Mouse (Mus musculus): ENCODE results near the gene Rnaseh2b. TPM values are rescaled to one million over a fixed set of nuclear protein-coding genes. Genes with fewer than 3 reads are reported as not detected.

Gene Rnaseh2b
- polyA plus RNA-seq, 1 experiment from 2014 or later = 56.1 TPM

GRCm38 (mm10) chr14:62355201-62355600 lies 62.8 kb downstream of the Rnaseh2b start:
- H3K9me3 ChIP-seq (ENCODE audit: control insufficient read depth) = no peaks in the 10 kb centered on the region
- H3K27me3 ChIP-seq (replicated peaks; ENCODE audit: control insufficient read depth, insufficient read depth, low read length) = no peaks in the 10 kb centered on the region
- H3K4me1 ChIP-seq (replicated peaks; ENCODE audit: control insufficient read depth, insufficient read depth, low read length) = no peaks in the 10 kb centered on the region
- no peak overlapping the region for H3K4me3 ChIP-seq (ENCODE audit: low read depth, low read length)
- H3K36me3 ChIP-seq (ENCODE audit: control insufficient read depth, insufficient read depth) = peaks cover 7% of the 10 kb centered on the region; the same call in 1 of the 2 replicates
- TF ChIP-seq CTCF (IDR thresholded peaks at IDR 0.05; ENCODE audit: low read depth) = no peak
- WGBS = 87% methylated on average over 7 of the region's 7 CpGs
- no peak for ATAC-seq
- H3K9ac ChIP-seq (ENCODE audit: low read depth, low read length) = no peak overlapping the region
- no peak overlapping the region for H3K27ac ChIP-seq (ENCODE audit: low read depth, low read length)
- H3K4me2 ChIP-seq (replicated peaks; ENCODE audit: low read depth) = no peak overlapping the region

- H3K36me3 ChIP-seq (ENCODE audit: control insufficient read depth, insufficient read depth) = peaks cover 17% of the 10 kb centered on the region
- no peak overlapping the region for H3K4me2 ChIP-seq (replicated peaks; ENCODE audit: low read depth)
- TF ChIP-seq CTCF (IDR thresholded peaks at IDR 0.05; ENCODE audit: low read depth) = no peak
- H3K27ac ChIP-seq (ENCODE audit: low read depth, low read length) = no peak overlapping the region
- 45% methylated on average over 8 of the region's 8 CpGs for WGBS
- H3K4me1 ChIP-seq (replicated peaks; ENCODE audit: control insufficient read depth, insufficient read depth, low read length) = no peaks in the 10 kb centered on the region
- no peak for ATAC-seq
- no peaks in the 10 kb centered on the region for H3K9me3 ChIP-seq (ENCODE audit: control insufficient read depth)
- no peaks in the 10 kb centered on the region for H3K27me3 ChIP-seq (replicated peaks; ENCODE audit: control insufficient read depth, insufficient read depth, low read length)
- H3K9ac ChIP-seq (ENCODE audit: low read depth, low read length) = no peak overlapping the region
- no peak overlapping the region for H3K4me3 ChIP-seq (ENCODE audit: low read depth, low read length)
Observed at GRCm38 (mm10) chr14:62361263-62361980, 69.0 kb downstream of the Rnaseh2b start.

GRCm38 (mm10) chr14:62363774-62364173 lies 71.4 kb downstream of the Rnaseh2b start:
- WGBS = 91% methylated on average over 2 of the region's 2 CpGs
- H3K9me3 ChIP-seq (ENCODE audit: control insufficient read depth) = no peaks in the 10 kb centered on the region
- no peak overlapping the region for H3K9ac ChIP-seq (ENCODE audit: low read depth, low read length)
- TF ChIP-seq CTCF (IDR thresholded peaks at IDR 0.05; ENCODE audit: low read depth) = no peak
- H3K36me3 ChIP-seq (ENCODE audit: control insufficient read depth, insufficient read depth) = peaks cover 17% of the 10 kb centered on the region
- no peaks in the 10 kb centered on the region for H3K4me1 ChIP-seq (replicated peaks; ENCODE audit: control insufficient read depth, insufficient read depth, low read length)
- no peaks in the 10 kb centered on the region for H3K27me3 ChIP-seq (replicated peaks; ENCODE audit: control insufficient read depth, insufficient read depth, low read length)
- no peak overlapping the region for H3K4me2 ChIP-seq (replicated peaks; ENCODE audit: low read depth)
- ATAC-seq = no peak
- H3K27ac ChIP-seq (ENCODE audit: low read depth, low read length) = no peak overlapping the region
- H3K4me3 ChIP-seq (ENCODE audit: low read depth, low read length) = no peak overlapping the region

GRCm38 (mm10) chr14:62370819-62371218 lies 78.4 kb downstream of the Rnaseh2b start:
- H3K27me3 ChIP-seq (replicated peaks; ENCODE audit: control insufficient read depth, insufficient read depth, low read length) = no peaks in the 10 kb centered on the region
- no peak overlapping the region for H3K27ac ChIP-seq (ENCODE audit: low read depth, low read length)
- H3K9ac ChIP-seq (ENCODE audit: low read depth, low read length) = no peak overlapping the region
- peak; percentile 75 for ATAC-seq
- no peak overlapping the region for H3K4me2 ChIP-seq (replicated peaks; ENCODE audit: low read depth)
- 0 out of 2 replicates have a peak, but pooled peaks cover 3% of the 10 kb centered on the region for H3K4me1 ChIP-seq (replicated peaks; ENCODE audit: control insufficient read depth, insufficient read depth, low read length)
- H3K9me3 ChIP-seq (ENCODE audit: control insufficient read depth) = no peaks in the 10 kb centered on the region
- WGBS = 15% methylated on average over 6 of the region's 6 CpGs
- TF ChIP-seq CTCF (IDR thresholded peaks at IDR 0.05; ENCODE audit: low read depth) = no peak
- H3K4me3 ChIP-seq (ENCODE audit: low read depth, low read length) = no peak overlapping the region
- peaks cover 8% of the 10 kb centered on the region; the same call in 1 of the 2 replicates for H3K36me3 ChIP-seq (ENCODE audit: control insufficient read depth, insufficient read depth)

- no peak for TF ChIP-seq CTCF (IDR thresholded peaks at IDR 0.05; ENCODE audit: low read depth)
- Histone ChIP-seq H3K27me3 (replicated peaks; ENCODE audit: control insufficient read depth, insufficient read depth, low read length) (no peaks in the 10 kb centered on the region), H3K9me3 (ENCODE audit: control insufficient read depth) (no peaks in the 10 kb centered on the region), H3K4me1 (replicated peaks; ENCODE audit: control insufficient read depth, insufficient read depth, low read length) (0 out of 2 replicates have a peak, but pooled peaks cover 3% of the 10 kb centered on the region), H3K27ac (ENCODE audit: low read depth, low read length) (no peak overlapping the region), H3K4me2 (replicated peaks; ENCODE audit: low read depth) (no peak overlapping the region), H3K36me3 (ENCODE audit: control insufficient read depth, insufficient read depth) (peaks cover 8% of the 10 kb centered on the region; the same call in 1 of the 2 replicates), H3K4me3 (ENCODE audit: low read depth, low read length) (no peak overlapping the region), H3K9ac (ENCODE audit: low read depth, low read length) (no peak overlapping the region)
- ATAC-seq = no peak
- WGBS = 51% methylated on average over 10 of the region's 10 CpGs
Observed at GRCm38 (mm10) chr14:62374001-62374400, 81.6 kb downstream of the Rnaseh2b start.

GRCm38 (mm10) chr14:62375694-62376093 lies 83.3 kb downstream of the Rnaseh2b start:
- Histone ChIP-seq H3K4me1 (replicated peaks; ENCODE audit: control insufficient read depth, insufficient read depth, low read length) (0 out of 2 replicates have a peak, but pooled peaks cover 3% of the 10 kb centered on the region), H3K9ac (ENCODE audit: low read depth, low read length) (no peak overlapping the region), H3K36me3 (ENCODE audit: control insufficient read depth, insufficient read depth) (peaks cover 4% of the 10 kb centered on the region; the same call in 1 of the 2 replicates), H3K9me3 (ENCODE audit: control insufficient read depth) (no peaks in the 10 kb centered on the region), H3K27ac (ENCODE audit: low read depth, low read length) (no peak overlapping the region), H3K4me3 (ENCODE audit: low read depth, low read length) (no peak overlapping the region), H3K4me2 (replicated peaks; ENCODE audit: low read depth) (no peak overlapping the region), H3K27me3 (replicated peaks; ENCODE audit: control insufficient read depth, insufficient read depth, low read length) (no peaks in the 10 kb centered on the region)
- ATAC-seq = no peak
- no peak for TF ChIP-seq CTCF (IDR thresholded peaks at IDR 0.05; ENCODE audit: low read depth)

All from intestine, postnatal 0 days (tissue).